Mouse (Mus musculus) intestine, embryonic 15.5 days (tissue): ENCODE measurements around the gene Pola1. TPM values are rescaled to one million over a fixed set of nuclear protein-coding genes. Genes with fewer than 3 reads are reported as not detected.
"Not testable (repeated sequence)": the region's sequence is repeated elsewhere in the genome, so short reads cannot be mapped to it uniquely, and the experiment has no call there.

Experiments used
- ATAC-seq: fragments of 200-750 bp; cut with Nextera tagmentation; 2 replicates; pipeline ENCODE4 v1.8.0; 2017; ENCODE audit warnings: moderate TSS enrichment, moderate library complexity
- H3K27ac ChIP-seq: fragments of 300-500 bp; sonication (generic); 2 replicates; pipeline ENCODE4 v1.5.1; 2015; ENCODE audit warnings: mild to moderate bottlenecking, inconsistent platforms
- H3K27me3 ChIP-seq: fragments of 300-500 bp; sonication (generic); replicated peaks from 2 replicates; pipeline ENCODE4 v1.6.1; 2015; ENCODE audit warnings: inconsistent platforms
- H3K36me3 ChIP-seq: fragments of 300-500 bp; sonication (generic); 2 replicates; pipeline ENCODE4 v1.6.1; 2015; ENCODE audit warnings: inconsistent platforms
- H3K4me1 ChIP-seq: fragments of 300-500 bp; sonication (generic); replicated peaks from 2 replicates; pipeline ENCODE4 v1.6.1; 2015; ENCODE audit warnings: inconsistent platforms
- H3K4me2 ChIP-seq: fragments of 300-500 bp; sonication (generic); replicated peaks from 2 replicates; pipeline ENCODE4 v1.6.1; 2015; ENCODE audit warnings: mild to moderate bottlenecking, inconsistent platforms
- H3K4me3 ChIP-seq: fragments of 300-500 bp; sonication (generic); replicated peaks from 2 replicates; pipeline ENCODE4 v1.5.1; 2015; ENCODE audit warnings: inconsistent platforms
- H3K9ac ChIP-seq: fragments of 300-500 bp; sonication (generic); 2 replicates; pipeline ENCODE4 v1.6.1; 2015; ENCODE audit warnings: inconsistent platforms
- H3K9me3 ChIP-seq: fragments of 300-500 bp; sonication (generic); 2 replicates; pipeline ENCODE4 v1.6.1; 2016; ENCODE audit warnings: inconsistent platforms
- WGBS: fragments of 180-500 bp; shearing (Covaris S2); methylation state at CpG from one replicate; pipeline ENCODE4 v1.1.7; 2015; 5-methylcytosine and 5-hydroxymethylcytosine counted together
- polyA plus RNA-seq: library from polyadenylated mRNA; unstranded; fragments of >200 nt; fragmentation: Nextera tagmentation; extraction: Ambion mirVana; gene quantifications from 2 replicates; pipeline ENCODE4 v1.2.1, GENCODE M21; 2015

The Pola1 gene
- polyA plus RNA-seq, 1 experiment from 2014 or later = 17.9 TPM

DNA sequence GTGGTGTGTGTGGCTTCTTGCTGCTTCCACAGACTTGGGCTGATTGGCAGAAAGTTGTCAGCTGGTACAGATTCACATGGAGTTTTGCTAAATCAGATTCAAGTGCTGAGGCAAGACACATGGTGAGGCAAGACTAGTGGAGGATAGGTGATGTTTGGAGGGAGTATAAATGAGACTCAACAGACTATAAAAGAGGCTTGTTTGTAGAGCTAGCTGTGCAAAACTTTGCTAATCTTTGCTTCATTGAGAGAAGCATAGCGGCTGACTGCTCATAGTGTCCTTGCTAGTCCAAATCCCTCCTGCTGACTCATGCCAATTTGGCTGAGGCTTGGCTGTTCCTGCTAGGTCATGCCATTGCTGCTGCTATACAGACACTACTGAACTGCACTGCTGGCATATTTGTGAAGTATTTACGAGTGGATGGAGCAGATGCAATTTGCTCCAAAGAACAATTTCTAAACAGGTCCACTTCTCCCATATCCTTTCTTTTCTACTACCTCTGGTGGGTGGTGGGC, 3.0 kb upstream of the Pola1 start:
- H3K4me3 ChIP-seq = no peak overlapping the region
- no peak overlapping the region for H3K4me2 ChIP-seq
- no peaks in the 10 kb centered on the region for H3K27me3 ChIP-seq
- no peak overlapping the region for H3K9ac ChIP-seq
- no peak overlapping the region for H3K27ac ChIP-seq
- H3K9me3 ChIP-seq = no peaks in the 10 kb centered on the region
- WGBS = 82% methylated on average over 2 of the region's 2 CpGs
- no peak for ATAC-seq
- no peaks in the 10 kb centered on the region for H3K4me1 ChIP-seq
- H3K36me3 ChIP-seq = no peaks in the 10 kb centered on the region

DNA sequence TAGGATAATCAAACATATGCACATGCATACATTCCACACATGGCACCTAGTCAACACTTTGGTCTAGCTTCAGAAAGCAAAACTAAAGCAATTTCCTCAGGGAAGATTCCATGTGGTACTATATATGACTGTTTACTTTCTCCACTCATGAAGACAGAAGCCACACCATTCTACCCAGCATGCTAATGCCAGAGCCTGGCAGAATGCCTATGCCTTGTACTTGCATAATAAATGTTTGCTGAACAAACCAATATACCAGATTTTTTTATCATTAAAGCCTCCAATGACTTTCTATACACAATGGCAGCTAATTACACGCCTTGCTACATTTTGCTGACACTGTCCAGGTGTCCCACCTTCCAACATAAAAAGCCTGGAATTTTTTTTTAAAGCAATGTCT, 1.7 kb downstream of the Pola1 start:
- no peak overlapping the region for H3K27ac ChIP-seq
- no peaks in the 10 kb centered on the region for H3K9me3 ChIP-seq
- H3K9ac ChIP-seq = no peak overlapping the region
- no peaks in the 10 kb centered on the region for H3K4me1 ChIP-seq
- H3K36me3 ChIP-seq = no peaks in the 10 kb centered on the region
- no peak for ATAC-seq
- WGBS = 72% methylated on average over 1 of the region's 1 CpGs
- no peak overlapping the region for H3K4me3 ChIP-seq
- H3K4me2 ChIP-seq = no peak overlapping the region
- no peaks in the 10 kb centered on the region for H3K27me3 ChIP-seq

DNA sequence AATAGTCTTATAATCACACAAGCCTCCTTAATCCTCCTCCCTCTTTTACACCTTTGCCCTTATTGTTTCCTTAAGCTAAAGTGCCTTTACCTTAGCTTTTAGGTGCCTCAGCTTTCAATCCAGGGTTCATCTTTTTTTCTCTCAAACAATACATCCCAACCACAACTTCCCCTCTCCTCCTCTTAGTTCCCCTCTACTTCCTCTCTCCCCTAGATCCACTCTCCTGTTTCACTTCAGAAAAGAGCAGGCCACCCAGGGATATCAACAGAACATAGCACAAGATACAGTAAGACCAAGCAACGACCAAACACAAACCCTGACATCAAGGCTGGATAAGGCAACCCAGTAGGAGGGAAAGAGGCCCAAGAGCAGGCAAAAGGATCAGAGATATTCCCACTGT, 29.7 kb downstream of the Pola1 start:
- no peak overlapping the region for H3K4me2 ChIP-seq
- ATAC-seq = no peak
- H3K4me3 ChIP-seq = no peak overlapping the region
- no peaks in the 10 kb centered on the region for H3K27me3 ChIP-seq
- no peaks in the 10 kb centered on the region for H3K36me3 ChIP-seq
- H3K9ac ChIP-seq = no peak overlapping the region
- WGBS = 67% methylated on average over 1 of the region's 1 CpGs
- no peaks in the 10 kb centered on the region for H3K4me1 ChIP-seq
- H3K9me3 ChIP-seq = no peaks in the 10 kb centered on the region
- H3K27ac ChIP-seq = no peak overlapping the region

GRCm38 (mm10) chrX:93594283-93594682, 37.7 kb downstream of the Pola1 start:
- 87% methylated on average over 4 of the region's 4 CpGs for WGBS
- Histone ChIP-seq H3K9ac (no peak overlapping the region), H3K36me3 (no peaks in the 10 kb centered on the region), H3K27ac (no peak overlapping the region), H3K27me3 (no peaks in the 10 kb centered on the region), H3K4me1 (no peaks in the 10 kb centered on the region), H3K4me2 (no peak overlapping the region), H3K4me3 (no peak overlapping the region), H3K9me3 (no peaks in the 10 kb centered on the region)
- no peak for ATAC-seq

DNA sequence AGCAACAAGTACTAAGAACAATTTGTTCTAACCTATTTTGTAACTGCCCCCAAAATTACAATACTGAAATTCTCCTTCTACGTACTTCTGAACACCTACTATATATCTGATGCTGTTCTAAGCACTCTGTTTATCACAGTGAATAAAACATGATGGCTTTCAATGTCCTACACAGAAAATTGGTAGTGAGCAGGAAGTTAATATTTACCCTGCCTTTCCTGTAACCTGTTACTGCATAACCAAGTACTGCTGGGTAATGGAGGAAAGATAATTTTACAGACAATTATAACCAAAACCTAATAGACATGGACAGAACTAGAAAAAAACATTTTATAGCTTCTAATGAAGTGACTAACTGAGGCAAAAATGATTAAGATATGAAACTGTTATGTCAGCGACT, 51.0 kb downstream of the Pola1 start:
- H3K36me3 ChIP-seq = no peaks in the 10 kb centered on the region
- no peak overlapping the region for H3K9ac ChIP-seq
- H3K4me1 ChIP-seq = no peaks in the 10 kb centered on the region
- H3K4me2 ChIP-seq = no peak overlapping the region
- no peaks in the 10 kb centered on the region for H3K27me3 ChIP-seq
- ATAC-seq = no peak
- H3K4me3 ChIP-seq = no peak overlapping the region
- no peak overlapping the region for H3K27ac ChIP-seq
- 89% methylated on average over 2 of the region's 2 CpGs for WGBS
- H3K9me3 ChIP-seq = no peaks in the 10 kb centered on the region

- H3K27me3 ChIP-seq = no peaks in the 10 kb centered on the region
- WGBS = 32% methylated on average over 1 of the region's 1 CpGs
- ATAC-seq = no peak
Observed at GRCm38 (mm10) chrX:93557171-93557570, 74.8 kb downstream of the Pola1 start.

GRCm38 (mm10) chrX:93539779-93540178, 92.2 kb downstream of the Pola1 start:
- Histone ChIP-seq H3K27ac (no peak overlapping the region), H3K9me3 (no peaks in the 10 kb centered on the region), H3K4me1 (no peaks in the 10 kb centered on the region), H3K9ac (no peak overlapping the region), H3K4me2 (no peak overlapping the region), H3K4me3 (no peak overlapping the region), H3K36me3 (no peaks in the 10 kb centered on the region), H3K27me3 (no peaks in the 10 kb centered on the region)
- ATAC-seq = no peak
- 74% methylated on average over 2 of the region's 2 CpGs for WGBS

More at GRCm38 (mm10) chrX:93557171-93557570, 74.8 kb downstream of the Pola1 start:
- Histone ChIP-seq H3K4me3 (no peak overlapping the region), H3K9me3 (no peaks in the 10 kb centered on the region), H3K36me3 (no peaks in the 10 kb centered on the region), H3K9ac (no peak overlapping the region), H3K27ac (no peak overlapping the region), H3K4me1 (no peaks in the 10 kb centered on the region), H3K4me2 (no peak overlapping the region)

GRCm38 (mm10) chrX:93502865-93503353, 129.0 kb downstream of the Pola1 start:
- H3K9ac ChIP-seq = no peak overlapping the region
- no peak for ATAC-seq
- H3K27me3 ChIP-seq = no peaks in the 10 kb centered on the region
- H3K4me3 ChIP-seq = no peak overlapping the region
- no peak overlapping the region for H3K4me2 ChIP-seq
- WGBS = 87% methylated on average over 2 of the region's 2 CpGs
- H3K27ac ChIP-seq = no peak overlapping the region
- H3K36me3 ChIP-seq = no peaks in the 10 kb centered on the region
- H3K4me1 ChIP-seq = no peaks in the 10 kb centered on the region
- H3K9me3 ChIP-seq = no peaks in the 10 kb centered on the region

GRCm38 (mm10) chrX:93497597-93497996, 134.4 kb downstream of the Pola1 start:
- ATAC-seq = no peak
- no peak overlapping the region for H3K9ac ChIP-seq
- 89% methylated on average over 6 of the region's 6 CpGs for WGBS
- no peaks in the 10 kb centered on the region for H3K36me3 ChIP-seq
- no peaks in the 10 kb centered on the region for H3K27me3 ChIP-seq
- no peaks in the 10 kb centered on the region for H3K4me1 ChIP-seq
- no peak overlapping the region for H3K4me2 ChIP-seq
- H3K27ac ChIP-seq = no peak overlapping the region
- H3K9me3 ChIP-seq = no peaks in the 10 kb centered on the region
- H3K4me3 ChIP-seq = no peak overlapping the region

- no peak for ATAC-seq
- WGBS = 50% methylated on average over 1 of the region's 1 CpGs
- Histone ChIP-seq H3K27me3 (no peaks in the 10 kb centered on the region), H3K4me2 (no peak overlapping the region), H3K9me3 (no peaks in the 10 kb centered on the region), H3K36me3 (no peaks in the 10 kb centered on the region), H3K9ac (no peak overlapping the region), H3K4me1 (no peaks in the 10 kb centered on the region), H3K27ac (no peak overlapping the region), H3K4me3 (no peak overlapping the region)
Observed at GRCm38 (mm10) chrX:93465711-93466110, 166.2 kb downstream of the Pola1 start.

- Histone ChIP-seq H3K4me2 (no peak overlapping the region), H3K27ac (no peak overlapping the region), H3K4me3 (no peak overlapping the region), H3K36me3 (no peaks in the 10 kb centered on the region), H3K4me1 (no peaks in the 10 kb centered on the region), H3K9ac (no peak overlapping the region), H3K9me3 (no peaks in the 10 kb centered on the region), H3K27me3 (no peaks in the 10 kb centered on the region)
- 69% methylated on average over 6 of the region's 6 CpGs for WGBS
- no peak for ATAC-seq
Observed at GRCm38 (mm10) chrX:93429738-93430260, 202.2 kb downstream of the Pola1 start.

- ATAC-seq = no peak
- WGBS = 84% methylated on average over 9 of the region's 9 CpGs
- Histone ChIP-seq H3K27me3 (no peaks in the 10 kb centered on the region), H3K9ac (no peak overlapping the region), H3K4me3 (no peak overlapping the region), H3K4me1 (no peaks in the 10 kb centered on the region), H3K4me2 (no peak overlapping the region), H3K9me3 (no peaks in the 10 kb centered on the region), H3K36me3 (no peaks in the 10 kb centered on the region), H3K27ac (no peak overlapping the region)
Observed at GRCm38 (mm10) chrX:93428956-93429737, 202.8 kb downstream of the Pola1 start.

- not testable (repeated sequence) for H3K27me3 ChIP-seq, H3K4me1 ChIP-seq, H3K4me2 ChIP-seq, H3K36me3 ChIP-seq, H3K4me3 ChIP-seq, H3K27ac ChIP-seq, H3K9ac ChIP-seq, ATAC-seq, H3K9me3 ChIP-seq
Observed at GRCm38 (mm10) chrX:93400871-93401270, 231.1 kb downstream of the Pola1 start.
